Mouse (Mus musculus): ENCODE results near the gene Lyrm4. TPM values are rescaled to one million over a fixed set of nuclear protein-coding genes. Genes with fewer than 3 reads are reported as not detected.

Gene Lyrm4
- polyA plus RNA-seq, 1 experiment from 2014 or later: 24.8 TPM

GRCm38 (mm10) chr13:36031959-36032358, 85.4 kb downstream of the Lyrm4 start:
- WGBS: 73% methylated on average over 9 of the region's 9 CpGs

GRCm38 (mm10) chr13:36019309-36020274, 97.7 kb downstream of the Lyrm4 start:
- Histone ChIP-seq H3K9ac (ENCODE audit: low read depth, low read length) (no peak overlapping the region), H3K9me3 (ENCODE audit: control insufficient read depth, low read length) (no peaks in the 10 kb centered on the region), H3K27ac (replicated peaks; ENCODE audit: low read depth, low read length) (no peak overlapping the region; the same call in 1 of the 2 replicates), H3K4me1 (ENCODE audit: control insufficient read depth, insufficient read depth, low read length) (no peaks in the 10 kb centered on the region), H3K36me3 (ENCODE audit: control insufficient read depth, insufficient read depth, low read length) (no peaks in the 10 kb centered on the region), H3K4me2 (ENCODE audit: low read depth, low read length) (no peak overlapping the region), H3K4me3 (ENCODE audit: low read depth, low read length) (no peak overlapping the region), H3K27me3 (replicated peaks; ENCODE audit: control insufficient read depth, insufficient read depth, low read length) (no peaks in the 10 kb centered on the region)
- WGBS: 54% methylated on average over 10 of the region's 10 CpGs
- ATAC-seq (ENCODE audit: low read depth): peak; percentile 79
- DNase-seq (ENCODE audit: low spot score): peak; percentile 95

More at GRCm38 (mm10) chr13:36031959-36032358, 85.4 kb downstream of the Lyrm4 start:
- Histone ChIP-seq H3K9ac (ENCODE audit: low read depth, low read length) (no peak overlapping the region), H3K4me2 (ENCODE audit: low read depth, low read length) (no peak overlapping the region), H3K9me3 (ENCODE audit: control insufficient read depth, low read length) (no peaks in the 10 kb centered on the region), H3K27me3 (replicated peaks; ENCODE audit: control insufficient read depth, insufficient read depth, low read length) (no peaks in the 10 kb centered on the region), H3K4me3 (ENCODE audit: low read depth, low read length) (no peak overlapping the region), H3K36me3 (ENCODE audit: control insufficient read depth, insufficient read depth, low read length) (no peaks in the 10 kb centered on the region), H3K4me1 (ENCODE audit: control insufficient read depth, insufficient read depth, low read length) (no peaks in the 10 kb centered on the region), H3K27ac (replicated peaks; ENCODE audit: low read depth, low read length) (no peak overlapping the region; the same call in 1 of the 2 replicates)
- DNase-seq (ENCODE audit: low spot score): peak; percentile 9
- no peak for ATAC-seq (ENCODE audit: low read depth)

GRCm38 (mm10) chr13:36018017-36018416, 99.3 kb downstream of the Lyrm4 start:
- H3K4me1 ChIP-seq (ENCODE audit: control insufficient read depth, insufficient read depth, low read length): no peaks in the 10 kb centered on the region
- H3K9ac ChIP-seq (ENCODE audit: low read depth, low read length): no peak overlapping the region
- no peak overlapping the region for H3K27ac ChIP-seq (replicated peaks; ENCODE audit: low read depth, low read length)
- no peaks in the 10 kb centered on the region for H3K36me3 ChIP-seq (ENCODE audit: control insufficient read depth, insufficient read depth, low read length)
- no peak overlapping the region for H3K4me3 ChIP-seq (ENCODE audit: low read depth, low read length)
- no peak for DNase-seq (ENCODE audit: low spot score)
- no peak overlapping the region for H3K4me2 ChIP-seq (ENCODE audit: low read depth, low read length)
- no peaks in the 10 kb centered on the region for H3K9me3 ChIP-seq (ENCODE audit: control insufficient read depth, low read length)
- ATAC-seq (ENCODE audit: low read depth): no peak
- H3K27me3 ChIP-seq (replicated peaks; ENCODE audit: control insufficient read depth, insufficient read depth, low read length): no peaks in the 10 kb centered on the region
- WGBS: 69% methylated on average over 2 of the region's 2 CpGs

GRCm38 (mm10) chr13:36015636-36016035, 101.7 kb downstream of the Lyrm4 start:
- Histone ChIP-seq H3K36me3 (ENCODE audit: control insufficient read depth, insufficient read depth, low read length) (no peaks in the 10 kb centered on the region), H3K4me2 (ENCODE audit: low read depth, low read length) (no peak overlapping the region), H3K9ac (ENCODE audit: low read depth, low read length) (no peak overlapping the region), H3K27me3 (replicated peaks; ENCODE audit: control insufficient read depth, insufficient read depth, low read length) (no peaks in the 10 kb centered on the region), H3K27ac (replicated peaks; ENCODE audit: low read depth, low read length) (no peak overlapping the region), H3K9me3 (ENCODE audit: control insufficient read depth, low read length) (no peaks in the 10 kb centered on the region), H3K4me1 (ENCODE audit: control insufficient read depth, insufficient read depth, low read length) (no peaks in the 10 kb centered on the region), H3K4me3 (ENCODE audit: low read depth, low read length) (no peak overlapping the region)
- 67% methylated on average over 3 of the region's 3 CpGs for WGBS
- ATAC-seq (ENCODE audit: low read depth): no peak
- no peak for DNase-seq (ENCODE audit: low spot score)

GRCm38 (mm10) chr13:36009981-36010380, 107.3 kb downstream of the Lyrm4 start:
- DNase-seq (ENCODE audit: low spot score) (no peak), ATAC-seq (ENCODE audit: low read depth) (no peak)
- Histone ChIP-seq H3K9me3 (ENCODE audit: control insufficient read depth, low read length) (no peaks in the 10 kb centered on the region), H3K9ac (ENCODE audit: low read depth, low read length) (no peak overlapping the region), H3K27me3 (replicated peaks; ENCODE audit: control insufficient read depth, insufficient read depth, low read length) (no peaks in the 10 kb centered on the region), H3K36me3 (ENCODE audit: control insufficient read depth, insufficient read depth, low read length) (no peaks in the 10 kb centered on the region), H3K4me3 (ENCODE audit: low read depth, low read length) (no peak overlapping the region), H3K4me2 (ENCODE audit: low read depth, low read length) (no peak overlapping the region), H3K27ac (replicated peaks; ENCODE audit: low read depth, low read length) (no peak overlapping the region), H3K4me1 (ENCODE audit: control insufficient read depth, insufficient read depth, low read length) (no peaks in the 10 kb centered on the region)
- 60% methylated on average over 2 of the region's 2 CpGs for WGBS

GRCm38 (mm10) chr13:36000798-36001197, 116.5 kb downstream of the Lyrm4 start:
- Histone ChIP-seq H3K4me1 (ENCODE audit: control insufficient read depth, insufficient read depth, low read length) (no peaks in the 10 kb centered on the region), H3K27me3 (replicated peaks; ENCODE audit: control insufficient read depth, insufficient read depth, low read length) (no peaks in the 10 kb centered on the region), H3K9me3 (ENCODE audit: control insufficient read depth, low read length) (no peaks in the 10 kb centered on the region), H3K4me2 (ENCODE audit: low read depth, low read length) (no peak overlapping the region), H3K4me3 (ENCODE audit: low read depth, low read length) (no peak overlapping the region), H3K36me3 (ENCODE audit: control insufficient read depth, insufficient read depth, low read length) (no peaks in the 10 kb centered on the region), H3K9ac (ENCODE audit: low read depth, low read length) (no peak overlapping the region), H3K27ac (replicated peaks; ENCODE audit: low read depth, low read length) (no peak overlapping the region)
- DNase-seq (ENCODE audit: low spot score) (no peak), ATAC-seq (ENCODE audit: low read depth) (no peak)
- WGBS: 76% methylated on average over 1 of the region's 1 CpGs

- no peak overlapping the region for H3K9ac ChIP-seq (ENCODE audit: low read depth, low read length)
- no peaks in the 10 kb centered on the region for H3K9me3 ChIP-seq (ENCODE audit: control insufficient read depth, low read length)
- H3K36me3 ChIP-seq (ENCODE audit: control insufficient read depth, insufficient read depth, low read length): no peaks in the 10 kb centered on the region
- DNase-seq (ENCODE audit: low spot score) (no peak), ATAC-seq (ENCODE audit: low read depth) (no peak)
- H3K4me3 ChIP-seq (ENCODE audit: low read depth, low read length): no peak overlapping the region
- H3K4me2 ChIP-seq (ENCODE audit: low read depth, low read length): no peak overlapping the region
- H3K27me3 ChIP-seq (replicated peaks; ENCODE audit: control insufficient read depth, insufficient read depth, low read length): no peaks in the 10 kb centered on the region
- 83% methylated on average over 4 of the region's 4 CpGs for WGBS
- H3K27ac ChIP-seq (replicated peaks; ENCODE audit: low read depth, low read length): no peak overlapping the region
- H3K4me1 ChIP-seq (ENCODE audit: control insufficient read depth, insufficient read depth, low read length): no peaks in the 10 kb centered on the region
Observed at GRCm38 (mm10) chr13:35997606-35998005, 119.7 kb downstream of the Lyrm4 start.

GRCm38 (mm10) chr13:35995696-35996426, 121.5 kb downstream of the Lyrm4 start:
- Histone ChIP-seq H3K4me3 (ENCODE audit: low read depth, low read length) (no peak overlapping the region), H3K9ac (ENCODE audit: low read depth, low read length) (no peak overlapping the region), H3K9me3 (ENCODE audit: control insufficient read depth, low read length) (no peaks in the 10 kb centered on the region), H3K4me1 (ENCODE audit: control insufficient read depth, insufficient read depth, low read length) (no peaks in the 10 kb centered on the region), H3K4me2 (ENCODE audit: low read depth, low read length) (no peak overlapping the region), H3K27ac (replicated peaks; ENCODE audit: low read depth, low read length) (no peak overlapping the region), H3K36me3 (ENCODE audit: control insufficient read depth, insufficient read depth, low read length) (no peaks in the 10 kb centered on the region), H3K27me3 (replicated peaks; ENCODE audit: control insufficient read depth, insufficient read depth, low read length) (no peaks in the 10 kb centered on the region)
- WGBS: 59% methylated on average over 2 of the region's 2 CpGs
- DNase-seq (ENCODE audit: low spot score) (peak; percentile 14), ATAC-seq (ENCODE audit: low read depth) (no peak)

Measured in embryonic facial prominence, embryonic 14.5 days (tissue).